Mouse (Mus musculus): ENCODE results near the gene Fpr2. TPM values are rescaled to one million over a fixed set of nuclear protein-coding genes. Genes with fewer than 3 reads are reported as not detected.
"Not testable (repeated sequence)": the region's sequence is repeated elsewhere in the genome, so short reads cannot be mapped to it uniquely, and the experiment has no call there.

Fpr2 gene
- polyA plus RNA-seq (2014; fragmentation: Nextera tagmentation; extraction: Ambion mirVana): 0.21 TPM in 1 of 2 replicates, not detected in the other

DNA sequence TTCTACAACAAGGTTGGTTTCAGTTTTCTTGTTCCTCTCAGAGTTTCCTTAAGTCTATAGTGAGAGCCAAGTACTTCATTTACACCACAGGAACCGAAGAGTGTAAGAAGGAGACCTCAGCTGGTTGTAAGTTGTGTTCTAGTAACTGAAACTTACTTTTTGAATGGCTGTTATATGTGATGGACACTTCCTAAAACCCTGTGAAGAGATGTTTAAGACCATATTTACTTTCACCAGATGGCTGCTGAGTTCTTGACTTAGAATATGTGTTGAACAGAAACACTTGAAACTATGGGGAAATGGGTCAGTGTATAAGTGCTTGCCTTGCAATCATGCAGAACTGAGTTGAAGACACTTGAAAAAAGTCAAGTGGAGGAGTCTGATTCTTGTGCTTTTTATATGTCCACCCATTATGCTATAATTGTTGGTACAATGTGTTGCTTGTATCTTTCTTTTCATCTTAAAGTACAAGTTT lies at the start of gene Fpr2, which contains the start of gene Fpr3:
Fpr2 (plus strand) TSS at position 51 of the 475 bp plus-strand sequence.
Fpr3 (plus strand) TSS at position 79 of the 475 bp plus-strand sequence.
- DNase-seq (ENCODE audit: low spot score) (no peak), ATAC-seq (replicated peaks; ENCODE audit: low FRiP score) (no peak)
- no peak within 1 kb of the TSS for H3K27ac ChIP-seq (ENCODE audit: low read depth, low read length)
- no peaks in the 10 kb centered on the region for H3K36me3 ChIP-seq (ENCODE audit: control insufficient read depth, insufficient read depth, low read length)
- H3K4me1 ChIP-seq (replicated peaks; ENCODE audit: control insufficient read depth, insufficient read depth, low read length): no peaks in the 10 kb centered on the region
- no peaks in the 10 kb centered on the region for H3K9me3 ChIP-seq (ENCODE audit: control insufficient read depth, low read length)
- no peak within 1 kb of the TSS for H3K4me3 ChIP-seq (ENCODE audit: low read depth, low read length)
- H3K27me3 ChIP-seq (replicated peaks; ENCODE audit: control insufficient read depth, insufficient read depth, low read length): no peaks in the 10 kb centered on the region
- 53% methylated on average over 1 of the region's 1 CpGs for WGBS
- H3K9ac ChIP-seq (ENCODE audit: low read depth, low read length): no peak within 1 kb of the TSS
- no peak within 1 kb of the TSS for H3K4me2 ChIP-seq

GRCm38 (mm10) chr17:17837919-17838701 lies 49.5 kb upstream of the Fpr2 start:
- H3K4me1 ChIP-seq (replicated peaks; ENCODE audit: control insufficient read depth, insufficient read depth, low read length): peaks cover 9% of the 10 kb centered on the region
- under 1% methylated on average over 43 of the region's 43 CpGs for WGBS
- H3K36me3 ChIP-seq (ENCODE audit: control insufficient read depth, insufficient read depth, low read length): peaks cover 4% of the 10 kb centered on the region; the same call in 1 of the 2 replicates

GRCm38 (mm10) chr17:17839276-17839675 lies 48.3 kb upstream of the Fpr2 start:
- ATAC-seq (replicated peaks; ENCODE audit: low FRiP score) (no peak), DNase-seq (ENCODE audit: low spot score) (no peak)
- Histone ChIP-seq H3K4me2 (peak overlapping the region; percentile 73), H3K4me1 (replicated peaks; ENCODE audit: control insufficient read depth, insufficient read depth, low read length) (peaks cover 9% of the 10 kb centered on the region), H3K9ac (ENCODE audit: low read depth, low read length) (no peak overlapping the region), H3K9me3 (ENCODE audit: control insufficient read depth, low read length) (no peaks in the 10 kb centered on the region), H3K4me3 (ENCODE audit: low read depth, low read length) (no peak overlapping the region), H3K36me3 (ENCODE audit: control insufficient read depth, insufficient read depth, low read length) (0 out of 2 replicates have a peak, but pooled peaks cover 4% of the 10 kb centered on the region), H3K27ac (ENCODE audit: low read depth, low read length) (no peak overlapping the region), H3K27me3 (replicated peaks; ENCODE audit: control insufficient read depth, insufficient read depth, low read length) (no peaks in the 10 kb centered on the region)
- 92% methylated on average over 2 of the region's 2 CpGs for WGBS

More at GRCm38 (mm10) chr17:17837919-17838701, 49.5 kb upstream of the Fpr2 start:
- H3K4me3 ChIP-seq (ENCODE audit: low read depth, low read length): peak overlapping the region; percentile 67
- no peaks in the 10 kb centered on the region for H3K27me3 ChIP-seq (replicated peaks; ENCODE audit: control insufficient read depth, insufficient read depth, low read length)
- H3K9me3 ChIP-seq (ENCODE audit: control insufficient read depth, low read length): no peaks in the 10 kb centered on the region
- DNase-seq (ENCODE audit: low spot score) (peak; percentile 87), ATAC-seq (replicated peaks; ENCODE audit: low FRiP score) (peak; percentile 99)
- H3K4me2 ChIP-seq: peak overlapping the region; percentile 73
- H3K9ac ChIP-seq (ENCODE audit: low read depth, low read length): peak overlapping the region; percentile 77
- H3K27ac ChIP-seq (ENCODE audit: low read depth, low read length): peak overlapping the region; percentile 55

DNA sequence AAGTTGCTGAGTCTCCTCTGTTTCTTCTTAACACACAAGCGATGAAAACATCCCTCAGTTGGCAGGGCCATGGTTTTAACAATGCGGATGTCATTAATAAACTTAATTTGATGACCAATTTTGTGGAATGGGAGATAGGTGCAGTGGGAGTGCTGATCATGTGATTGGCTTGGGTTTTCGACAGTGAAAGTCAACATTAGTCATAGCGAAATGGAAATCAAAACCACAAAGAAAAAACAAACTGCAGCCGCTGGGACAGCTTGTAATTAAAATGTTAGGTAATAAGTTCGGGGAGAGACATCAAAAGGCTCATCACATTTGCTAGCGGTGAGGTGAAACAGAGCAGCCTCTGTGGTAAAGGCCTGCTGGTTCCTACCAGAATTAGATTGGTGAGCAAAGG lies 46.8 kb upstream of the Fpr2 start:
- Histone ChIP-seq H3K4me2 (no peak overlapping the region), H3K9ac (ENCODE audit: low read depth, low read length) (no peak overlapping the region), H3K27me3 (replicated peaks; ENCODE audit: control insufficient read depth, insufficient read depth, low read length) (no peaks in the 10 kb centered on the region), H3K4me3 (ENCODE audit: low read depth, low read length) (no peak overlapping the region), H3K27ac (ENCODE audit: low read depth, low read length) (no peak overlapping the region), H3K4me1 (replicated peaks; ENCODE audit: control insufficient read depth, insufficient read depth, low read length) (peaks cover 5% of the 10 kb centered on the region; the same call in 1 of the 2 replicates), H3K9me3 (ENCODE audit: control insufficient read depth, low read length) (no peaks in the 10 kb centered on the region), H3K36me3 (ENCODE audit: control insufficient read depth, insufficient read depth, low read length) (0 out of 2 replicates have a peak, but pooled peaks cover 4% of the 10 kb centered on the region)
- no peak for DNase-seq (ENCODE audit: low spot score)
- WGBS: 84% methylated on average over 7 of the region's 7 CpGs
- ATAC-seq (replicated peaks; ENCODE audit: low FRiP score): no peak

DNA sequence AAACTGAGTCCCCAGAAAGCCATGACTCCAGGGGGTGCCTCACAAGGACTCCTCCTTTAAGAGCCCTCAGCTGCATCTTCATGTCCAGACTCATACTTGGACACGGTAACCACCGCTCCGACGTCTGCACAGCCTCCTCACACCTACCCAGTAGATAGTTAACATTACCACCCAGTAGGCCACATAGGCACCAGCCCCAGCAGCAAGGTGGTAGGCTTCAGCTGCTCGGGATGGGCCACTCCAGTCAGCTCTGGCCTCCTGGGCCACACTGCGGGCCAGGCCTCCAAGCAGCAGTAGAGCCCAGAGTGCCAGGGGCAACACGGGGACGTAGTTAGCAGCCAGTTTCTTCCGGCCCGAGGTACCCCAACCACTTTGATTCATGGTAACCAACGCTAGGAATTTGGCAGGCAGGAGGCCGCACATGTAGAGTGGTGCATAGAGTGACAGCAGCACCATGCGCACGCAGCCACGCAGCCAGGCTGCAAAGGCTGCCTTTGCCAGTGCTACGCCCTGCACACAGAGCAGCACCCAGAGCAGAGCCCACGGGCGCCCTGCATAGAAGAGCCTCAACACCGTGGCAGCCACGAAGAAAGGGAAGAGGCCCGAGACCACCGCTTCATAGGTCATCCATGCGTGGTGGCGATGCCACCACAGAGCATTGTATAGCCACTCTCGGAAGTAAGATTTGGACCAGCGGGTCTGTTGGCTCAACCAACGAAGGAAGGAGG lies 43.9 kb upstream of the Fpr2 start:
- Histone ChIP-seq H3K9me3 (ENCODE audit: control insufficient read depth, low read length) (no peaks in the 10 kb centered on the region), H3K36me3 (ENCODE audit: control insufficient read depth, insufficient read depth, low read length) (0 out of 2 replicates have a peak, but pooled peaks cover 2% of the 10 kb centered on the region), H3K9ac (ENCODE audit: low read depth, low read length) (no peak overlapping the region), H3K4me3 (ENCODE audit: low read depth, low read length) (no peak overlapping the region), H3K27ac (ENCODE audit: low read depth, low read length) (no peak overlapping the region), H3K4me2 (no peak overlapping the region), H3K4me1 (replicated peaks; ENCODE audit: control insufficient read depth, insufficient read depth, low read length) (peaks cover 4% of the 10 kb centered on the region; the same call in 1 of the 2 replicates), H3K27me3 (replicated peaks; ENCODE audit: control insufficient read depth, insufficient read depth, low read length) (no peaks in the 10 kb centered on the region)
- ATAC-seq (replicated peaks; ENCODE audit: low FRiP score): 0 out of 2 replicates have a peak, but pooled peaks have one; percentile 27
- WGBS: 72% methylated on average over 27 of the region's 27 CpGs
- no peak for DNase-seq (ENCODE audit: low spot score)

DNA sequence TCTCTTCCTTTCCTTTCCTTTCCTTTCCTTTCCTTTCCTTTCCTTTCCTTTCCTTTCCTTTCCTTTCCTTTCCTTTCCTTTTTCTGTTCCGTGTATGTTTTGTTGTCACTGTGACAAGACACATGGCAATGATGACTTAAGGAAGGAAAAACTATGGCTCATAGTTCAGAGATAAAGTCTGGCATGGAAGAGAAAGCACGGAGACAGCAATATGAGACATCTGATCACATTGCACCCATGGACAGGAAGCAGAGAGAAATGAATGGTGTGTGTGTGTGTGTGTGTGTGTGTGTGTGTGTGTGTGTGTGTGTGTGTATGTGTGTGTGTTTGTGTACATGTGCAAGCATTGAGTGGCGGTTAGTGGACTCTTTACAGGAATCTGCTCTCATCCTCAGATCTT lies 43.0 kb upstream of the Fpr2 start:
- not testable (repeated sequence) for H3K27ac ChIP-seq (ENCODE audit: low read depth, low read length); H3K9ac ChIP-seq (ENCODE audit: low read depth, low read length)

DNA sequence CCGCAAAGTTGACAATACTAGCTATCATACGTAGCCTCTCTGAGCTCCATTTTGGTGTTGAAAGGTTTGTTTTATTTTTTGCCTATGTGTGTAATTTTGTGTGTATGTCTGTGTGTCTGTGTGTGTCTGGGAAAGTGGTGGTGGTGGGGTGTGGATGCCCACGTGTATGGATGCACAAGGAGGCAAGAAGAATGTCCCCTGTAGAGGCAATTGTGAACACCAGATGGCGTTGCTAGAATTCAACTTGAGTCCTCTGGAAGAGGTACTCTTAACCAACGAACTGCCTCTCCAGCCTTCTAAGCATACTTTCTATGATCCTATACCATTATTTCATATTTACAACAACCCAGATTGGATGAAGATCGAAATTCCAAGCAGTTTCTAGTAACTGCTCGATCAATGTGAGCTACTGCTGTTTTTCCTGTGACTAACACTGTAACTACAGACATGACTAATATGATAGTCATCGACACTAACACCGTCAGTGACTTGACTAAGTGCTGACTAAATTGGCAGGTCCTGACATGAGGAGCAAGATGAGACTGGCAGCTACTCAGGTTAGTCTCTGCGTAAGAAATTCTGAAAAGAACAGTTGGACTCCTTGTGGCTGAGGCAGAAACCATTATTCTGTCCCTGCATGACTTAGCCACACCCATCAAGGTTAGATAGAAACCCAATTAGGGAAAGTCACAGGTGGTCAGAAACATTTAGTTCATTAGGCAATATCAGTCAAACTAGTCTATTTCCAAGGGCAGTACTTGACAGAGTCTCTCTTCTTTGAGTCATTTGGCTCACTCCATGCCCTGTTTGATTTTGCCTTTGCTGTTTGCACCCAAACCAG lies 42.2 kb upstream of the Fpr2 start:
- Histone ChIP-seq H3K9me3 (ENCODE audit: control insufficient read depth, low read length) (no peaks in the 10 kb centered on the region), H3K4me2 (no peak overlapping the region), H3K36me3 (ENCODE audit: control insufficient read depth, insufficient read depth, low read length) (no peaks in the 10 kb centered on the region), H3K4me1 (replicated peaks; ENCODE audit: control insufficient read depth, insufficient read depth, low read length) (no peaks in the 10 kb centered on the region), H3K4me3 (ENCODE audit: low read depth, low read length) (no peak overlapping the region), H3K27me3 (replicated peaks; ENCODE audit: control insufficient read depth, insufficient read depth, low read length) (peaks cover 11% of the 10 kb centered on the region), H3K27ac (ENCODE audit: low read depth, low read length) (no peak overlapping the region), H3K9ac (ENCODE audit: low read depth, low read length) (no peak overlapping the region)
- 69% methylated on average over 10 of the region's 10 CpGs for WGBS
- DNase-seq (ENCODE audit: low spot score): no peak
- ATAC-seq (replicated peaks; ENCODE audit: low FRiP score): no peak

More for the DNA sequence above, 43.0 kb upstream of the Fpr2 start:
- not testable (repeated sequence) for H3K4me1 ChIP-seq (replicated peaks; ENCODE audit: control insufficient read depth, insufficient read depth, low read length); ATAC-seq (replicated peaks; ENCODE audit: low FRiP score); H3K4me3 ChIP-seq (ENCODE audit: low read depth, low read length); H3K9me3 ChIP-seq (ENCODE audit: control insufficient read depth, low read length); H3K4me2 ChIP-seq; H3K27me3 ChIP-seq (replicated peaks; ENCODE audit: control insufficient read depth, insufficient read depth, low read length); H3K36me3 ChIP-seq (ENCODE audit: control insufficient read depth, insufficient read depth, low read length); DNase-seq (ENCODE audit: low spot score)
- 73% methylated on average over 3 of the region's 3 CpGs for WGBS

DNA sequence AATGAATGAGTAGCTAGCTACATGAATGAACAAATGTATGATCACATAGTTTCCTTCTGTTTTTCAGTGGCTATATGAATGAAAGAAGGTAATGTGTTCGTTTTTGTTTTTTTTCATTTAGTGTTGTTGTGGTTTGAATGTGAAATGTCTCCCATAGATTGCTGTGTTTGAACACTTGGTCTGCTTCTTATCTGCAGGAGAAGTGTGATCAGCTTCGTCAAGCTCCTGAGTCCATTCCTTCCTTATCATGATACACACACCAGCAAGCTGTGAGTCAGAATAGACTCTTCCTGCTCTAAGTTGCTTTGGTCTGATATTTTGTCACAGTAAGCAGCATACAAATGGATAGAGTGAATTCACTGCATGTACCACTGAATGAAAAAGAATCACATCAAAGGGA lies 38.6 kb upstream of the Fpr2 start:
- Histone ChIP-seq H3K27ac (ENCODE audit: low read depth, low read length) (no peak overlapping the region), H3K4me2 (no peak overlapping the region), H3K4me3 (ENCODE audit: low read depth, low read length) (no peak overlapping the region), H3K36me3 (ENCODE audit: control insufficient read depth, insufficient read depth, low read length) (no peaks in the 10 kb centered on the region), H3K27me3 (replicated peaks; ENCODE audit: control insufficient read depth, insufficient read depth, low read length) (peaks cover 18% of the 10 kb centered on the region), H3K9ac (ENCODE audit: low read depth, low read length) (no peak overlapping the region), H3K4me1 (replicated peaks; ENCODE audit: control insufficient read depth, insufficient read depth, low read length) (no peaks in the 10 kb centered on the region), H3K9me3 (ENCODE audit: control insufficient read depth, low read length) (no peaks in the 10 kb centered on the region)
- 40% methylated on average over 2 of the region's 2 CpGs for WGBS
- ATAC-seq (replicated peaks; ENCODE audit: low FRiP score) (peak; percentile 77), DNase-seq (ENCODE audit: low spot score) (no peak)
